Mouse (Mus musculus): Measurements from ENCODE around the gene Susd4. TPM values are rescaled to one million over a fixed set of nuclear protein-coding genes. Genes with fewer than 3 reads are reported as not detected.
A peak's percentile ranks its signal among the peaks of the same experiment; 100 is the strongest.

Gene Susd4
- polyA plus RNA-seq, 1 experiment from 2014 or later, result 98.3 TPM

DNA sequence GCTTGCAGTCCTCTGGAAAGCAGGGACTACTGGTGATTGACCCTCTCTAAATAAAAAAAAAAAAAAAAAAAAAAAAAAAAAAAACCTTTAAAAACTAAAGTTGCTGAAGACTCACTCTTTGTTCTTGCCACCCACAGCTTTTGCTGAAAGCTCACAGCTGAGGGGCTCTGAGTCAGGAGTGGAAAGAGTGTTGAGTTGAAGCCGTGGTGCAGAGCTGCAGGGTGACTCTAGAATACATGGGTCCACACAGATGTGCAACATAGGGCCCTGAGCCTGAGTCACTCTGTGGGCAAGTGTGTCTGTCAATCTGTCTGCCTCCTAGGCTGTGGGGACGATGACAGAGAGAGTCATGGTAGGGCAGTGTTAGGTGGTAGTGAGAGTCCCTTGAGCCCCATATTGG lies 119.0 kb downstream of the Susd4 start:
- no peaks in the 10 kb centered on the region for H3K4me1 ChIP-seq (ENCODE audit: control insufficient read depth, insufficient read depth, low read length)
- no peak overlapping the region for H3K9ac ChIP-seq (replicated peaks; ENCODE audit: low read depth, low read length)
- no peak overlapping the region for H3K4me2 ChIP-seq (ENCODE audit: low read depth, low read length)
- ATAC-seq (ENCODE audit: low read depth), result no peak
- no peak overlapping the region for H3K4me3 ChIP-seq (ENCODE audit: low read depth, low read length)
- WGBS, result 83% methylated on average over 2 of the region's 2 CpGs
- no peak overlapping the region for H3K27ac ChIP-seq (ENCODE audit: low read depth, low read length)
- H3K36me3 ChIP-seq (ENCODE audit: control insufficient read depth, insufficient read depth, low read length), result no peaks in the 10 kb centered on the region; the same call in 1 of the 2 replicates
- H3K27me3 ChIP-seq (ENCODE audit: control insufficient read depth, insufficient read depth, low read length), result no peaks in the 10 kb centered on the region
- no peaks in the 10 kb centered on the region for H3K9me3 ChIP-seq (ENCODE audit: control insufficient read depth, low read length)

GRCm38 (mm10) chr1:182895698-182896097 lies 132.0 kb downstream of the Susd4 start:
- Histone ChIP-seq H3K4me1 (ENCODE audit: control insufficient read depth, insufficient read depth, low read length) (peaks cover 5% of the 10 kb centered on the region; the same call in 1 of the 2 replicates), H3K4me3 (ENCODE audit: low read depth, low read length) (no peak overlapping the region), H3K9me3 (ENCODE audit: control insufficient read depth, low read length) (no peaks in the 10 kb centered on the region), H3K36me3 (ENCODE audit: control insufficient read depth, insufficient read depth, low read length) (no peaks in the 10 kb centered on the region), H3K27me3 (ENCODE audit: control insufficient read depth, insufficient read depth, low read length) (no peaks in the 10 kb centered on the region), H3K27ac (ENCODE audit: low read depth, low read length) (no peak overlapping the region), H3K4me2 (ENCODE audit: low read depth, low read length) (no peak overlapping the region), H3K9ac (replicated peaks; ENCODE audit: low read depth, low read length) (no peak overlapping the region)
- 76% methylated on average over 9 of the region's 9 CpGs for WGBS
- ATAC-seq (ENCODE audit: low read depth), result no peak

GRCm38 (mm10) chr1:182897071-182897470 lies 133.4 kb downstream of the Susd4 start:
- H3K36me3 ChIP-seq (ENCODE audit: control insufficient read depth, insufficient read depth, low read length), result no peaks in the 10 kb centered on the region
- H3K27ac ChIP-seq (ENCODE audit: low read depth, low read length), result peak overlapping the region; percentile 29; the same call in 1 of the 2 replicates
- peak; percentile 44; the same call in 1 of the 2 replicates for ATAC-seq (ENCODE audit: low read depth)
- H3K4me2 ChIP-seq (ENCODE audit: low read depth, low read length), result no peak overlapping the region
- no peak overlapping the region for H3K4me3 ChIP-seq (ENCODE audit: low read depth, low read length)
- H3K9ac ChIP-seq (replicated peaks; ENCODE audit: low read depth, low read length), result no peak overlapping the region
- peaks cover 5% of the 10 kb centered on the region; the same call in 1 of the 2 replicates for H3K4me1 ChIP-seq (ENCODE audit: control insufficient read depth, insufficient read depth, low read length)
- no peaks in the 10 kb centered on the region for H3K27me3 ChIP-seq (ENCODE audit: control insufficient read depth, insufficient read depth, low read length)
- 60% methylated on average over 6 of the region's 6 CpGs for WGBS
- no peaks in the 10 kb centered on the region for H3K9me3 ChIP-seq (ENCODE audit: control insufficient read depth, low read length)

- no peak overlapping the region for H3K9ac ChIP-seq (replicated peaks; ENCODE audit: low read depth, low read length)
- no peak overlapping the region for H3K4me2 ChIP-seq (ENCODE audit: low read depth, low read length)
- peak; percentile 78; the same call in 1 of the 2 replicates for ATAC-seq (ENCODE audit: low read depth)
- no peaks in the 10 kb centered on the region for H3K27me3 ChIP-seq (ENCODE audit: control insufficient read depth, insufficient read depth, low read length)
- no peak overlapping the region for H3K4me3 ChIP-seq (ENCODE audit: low read depth, low read length)
- H3K4me1 ChIP-seq (ENCODE audit: control insufficient read depth, insufficient read depth, low read length), result peaks cover 5% of the 10 kb centered on the region; the same call in 1 of the 2 replicates
- no peaks in the 10 kb centered on the region for H3K36me3 ChIP-seq (ENCODE audit: control insufficient read depth, insufficient read depth, low read length)
- WGBS, result 57% methylated on average over 12 of the region's 12 CpGs
- peak overlapping the region; percentile 29 for H3K27ac ChIP-seq (ENCODE audit: low read depth, low read length)
- H3K9me3 ChIP-seq (ENCODE audit: control insufficient read depth, low read length), result no peaks in the 10 kb centered on the region
Observed at GRCm38 (mm10) chr1:182897506-182898138, 134.0 kb downstream of the Susd4 start.

- Histone ChIP-seq H3K27me3 (ENCODE audit: control insufficient read depth, insufficient read depth, low read length) (no peaks in the 10 kb centered on the region), H3K4me2 (ENCODE audit: low read depth, low read length) (no peak overlapping the region), H3K9ac (replicated peaks; ENCODE audit: low read depth, low read length) (no peak overlapping the region), H3K36me3 (ENCODE audit: control insufficient read depth, insufficient read depth, low read length) (no peaks in the 10 kb centered on the region), H3K4me1 (ENCODE audit: control insufficient read depth, insufficient read depth, low read length) (peaks cover 5% of the 10 kb centered on the region; the same call in 1 of the 2 replicates), H3K9me3 (ENCODE audit: control insufficient read depth, low read length) (no peaks in the 10 kb centered on the region), H3K4me3 (ENCODE audit: low read depth, low read length) (no peak overlapping the region), H3K27ac (ENCODE audit: low read depth, low read length) (0 out of 2 replicates have a peak overlapping the region, but pooled peaks have one; percentile 4)
- 55% methylated on average over 5 of the region's 5 CpGs for WGBS
- no peak for ATAC-seq (ENCODE audit: low read depth)
Observed at GRCm38 (mm10) chr1:182902095-182902494, 138.4 kb downstream of the Susd4 start.

- no peaks in the 10 kb centered on the region for H3K36me3 ChIP-seq (ENCODE audit: control insufficient read depth, insufficient read depth, low read length)
- H3K27me3 ChIP-seq (ENCODE audit: control insufficient read depth, insufficient read depth, low read length), result no peaks in the 10 kb centered on the region
- no peak overlapping the region for H3K9ac ChIP-seq (replicated peaks; ENCODE audit: low read depth, low read length)
- no peak overlapping the region for H3K4me3 ChIP-seq (ENCODE audit: low read depth, low read length)
- H3K27ac ChIP-seq (ENCODE audit: low read depth, low read length), result no peak overlapping the region
- WGBS, result 87% methylated on average over 3 of the region's 3 CpGs
- no peaks in the 10 kb centered on the region for H3K9me3 ChIP-seq (ENCODE audit: control insufficient read depth, low read length)
- ATAC-seq (ENCODE audit: low read depth), result no peak
- H3K4me1 ChIP-seq (ENCODE audit: control insufficient read depth, insufficient read depth, low read length), result peaks cover 3% of the 10 kb centered on the region; the same call in 1 of the 2 replicates
- H3K4me2 ChIP-seq (ENCODE audit: low read depth, low read length), result no peak overlapping the region
Observed at GRCm38 (mm10) chr1:182902906-182903305, 139.2 kb downstream of the Susd4 start.

DNA sequence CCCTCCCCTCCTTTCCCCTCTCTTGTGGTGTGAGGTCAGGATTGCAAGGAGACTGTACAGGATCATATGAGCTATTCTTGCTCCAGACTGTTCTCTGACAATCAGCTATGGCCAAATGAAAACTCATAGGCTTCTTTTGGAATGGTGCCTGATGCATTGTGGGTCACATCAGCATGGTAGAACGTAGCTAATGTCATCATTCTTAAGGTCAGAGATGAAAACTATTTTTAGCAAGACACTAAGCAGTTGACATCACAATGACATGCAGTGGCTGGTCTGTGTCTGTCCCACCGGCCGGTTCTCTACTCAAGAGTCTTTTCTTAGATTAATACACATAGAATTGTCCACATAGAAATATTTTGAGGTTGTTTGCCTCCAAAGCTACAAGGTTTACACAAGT lies 142.0 kb downstream of the Susd4 start:
- Histone ChIP-seq H3K4me1 (ENCODE audit: control insufficient read depth, insufficient read depth, low read length) (peaks cover 11% of the 10 kb centered on the region), H3K4me3 (ENCODE audit: low read depth, low read length) (no peak overlapping the region), H3K27ac (ENCODE audit: low read depth, low read length) (no peak overlapping the region), H3K9ac (replicated peaks; ENCODE audit: low read depth, low read length) (no peak overlapping the region), H3K9me3 (ENCODE audit: control insufficient read depth, low read length) (no peaks in the 10 kb centered on the region), H3K27me3 (ENCODE audit: control insufficient read depth, insufficient read depth, low read length) (no peaks in the 10 kb centered on the region), H3K36me3 (ENCODE audit: control insufficient read depth, insufficient read depth, low read length) (no peaks in the 10 kb centered on the region), H3K4me2 (ENCODE audit: low read depth, low read length) (no peak overlapping the region)
- ATAC-seq (ENCODE audit: low read depth), result no peak
- whole genome bisulfite sequencing, result 85% methylated on average over 3 of the region's 3 CpGs

DNA sequence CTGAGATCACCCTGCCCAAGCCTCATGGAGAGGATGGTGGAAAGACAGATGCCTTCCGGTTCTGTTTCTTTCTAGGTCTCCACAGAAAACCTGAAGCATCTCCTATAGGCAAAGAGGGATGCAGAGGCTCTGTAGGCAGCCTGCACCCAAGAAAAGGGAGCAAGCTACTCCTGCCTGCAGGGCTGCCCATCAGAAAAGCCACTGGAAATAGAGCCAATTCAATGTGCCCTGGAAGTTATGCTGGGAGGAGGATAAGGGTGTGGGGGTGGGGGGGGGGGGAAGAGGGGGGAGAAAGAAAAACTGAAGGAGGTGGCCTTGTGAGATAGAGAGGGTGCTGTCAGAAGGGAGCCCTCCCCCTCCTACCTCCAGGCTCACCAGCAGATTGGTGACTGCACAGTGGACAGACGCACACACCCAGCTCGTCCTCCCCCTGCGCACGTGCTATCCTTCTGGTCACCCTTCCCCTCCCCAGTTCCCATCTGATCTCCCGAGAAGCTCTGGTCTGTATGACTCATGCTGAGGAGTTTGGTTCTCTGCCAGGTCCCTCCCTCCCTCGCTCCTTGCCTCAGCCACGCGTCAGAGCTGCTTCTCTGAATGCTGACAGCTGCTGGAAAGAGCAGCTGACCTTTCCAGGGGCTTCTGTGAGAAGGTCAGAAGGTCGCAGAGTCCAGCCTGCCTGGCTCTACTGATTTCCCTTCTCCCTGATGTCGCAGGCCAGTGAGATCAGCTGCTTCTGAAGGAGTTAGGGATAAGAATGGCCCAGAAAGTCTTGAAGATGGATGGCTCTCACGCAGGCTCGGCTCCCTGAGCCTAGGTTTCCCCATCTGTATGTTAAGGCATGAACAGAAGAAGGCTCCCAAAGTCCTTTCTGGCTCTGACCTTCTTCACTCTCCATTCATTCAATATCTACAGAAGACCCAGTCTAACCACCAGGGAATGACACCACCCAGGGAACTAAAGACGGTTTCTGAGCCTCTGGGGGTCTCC lies 144.7 kb downstream of the Susd4 start:
- H3K4me1 ChIP-seq (ENCODE audit: control insufficient read depth, insufficient read depth, low read length), result peaks cover 11% of the 10 kb centered on the region
- H3K4me2 ChIP-seq (ENCODE audit: low read depth, low read length), result no peak overlapping the region
- ATAC-seq (ENCODE audit: low read depth), result peak; percentile 84

More for the DNA sequence above, 144.7 kb downstream of the Susd4 start:
- Histone ChIP-seq H3K36me3 (ENCODE audit: control insufficient read depth, insufficient read depth, low read length) (no peaks in the 10 kb centered on the region), H3K9me3 (ENCODE audit: control insufficient read depth, low read length) (no peaks in the 10 kb centered on the region; the same call in 1 of the 2 replicates), H3K27ac (ENCODE audit: low read depth, low read length) (0 out of 2 replicates have a peak overlapping the region, but pooled peaks have one; percentile 10), H3K27me3 (ENCODE audit: control insufficient read depth, insufficient read depth, low read length) (no peaks in the 10 kb centered on the region), H3K4me3 (ENCODE audit: low read depth, low read length) (no peak overlapping the region), H3K9ac (replicated peaks; ENCODE audit: low read depth, low read length) (0 out of 2 replicates have a peak overlapping the region, but pooled peaks have one; percentile 11)
- WGBS, result 21% methylated on average over 14 of the region's 14 CpGs

Measured in neural tube, embryonic 14.5 days (tissue).